Mouse (Mus musculus) forebrain, postnatal 0 days (tissue): ENCODE measurements around the gene Ppp1r12c. TPM values are rescaled to one million over a fixed set of nuclear protein-coding genes. Genes with fewer than 3 reads are reported as not detected.
A peak's percentile ranks its signal among the peaks of the same experiment; 100 is the strongest.
"Not testable (repeated sequence)": the region's sequence is repeated elsewhere in the genome, so short reads cannot be mapped to it uniquely, and the experiment has no call there.

Experiments
- ATAC-seq: fragments of 200-750 bp; cut with Nextera tagmentation; 2 replicates; pipeline ENCODE4 v1.8.0; 2017; ENCODE audit warnings: mild to moderate bottlenecking, moderate library complexity
- DNase-seq: peaks from one replicate; pipeline ENCODE4 v3.0.0-alpha.2; 2015
- H3K27ac ChIP-seq: fragments of 300-500 bp; sonication (generic); 2 replicates; pipeline ENCODE4 v1.5.1; 2014; ENCODE audit warnings: low read depth, mild to moderate bottlenecking, antibody characterized with exemption, low read length, moderate library complexity, mixed read lengths
- H3K27me3 ChIP-seq: fragments of 300-500 bp; sonication (generic); 2 replicates; pipeline ENCODE4 v1.6.1; 2014; ENCODE audit warnings: mild to moderate bottlenecking, low read length, mixed read lengths; ENCODE audit not compliant: insufficient read depth
- H3K36me3 ChIP-seq: fragments of 300-500 bp; sonication (generic); 2 replicates; pipeline ENCODE4 v1.6.1; 2014; ENCODE audit warnings: mild to moderate bottlenecking, moderate library complexity; ENCODE audit not compliant: insufficient read depth
- H3K4me1 ChIP-seq: fragments of 300-500 bp; sonication (generic); 2 replicates; pipeline ENCODE4 v1.6.1; 2014; ENCODE audit warnings: antibody characterized with exemption; ENCODE audit not compliant: insufficient read depth
- H3K4me2 ChIP-seq: fragments of 300-500 bp; sonication (generic); 2 replicates; pipeline ENCODE4 v1.6.1; 2014; ENCODE audit warnings: low read depth, mild to moderate bottlenecking, moderate library complexity
- H3K4me3 ChIP-seq: fragments of 300-500 bp; sonication (generic); 2 replicates; pipeline ENCODE4 v1.5.1; 2014; ENCODE audit warnings: low read depth, low read length, mixed read lengths
- H3K9ac ChIP-seq: fragments of 300-500 bp; sonication (generic); 2 replicates; pipeline ENCODE4 v1.6.1; 2014; ENCODE audit warnings: mild to moderate bottlenecking
- H3K9me3 ChIP-seq: fragments of 300-500 bp; sonication (generic); 2 replicates; pipeline ENCODE4 v1.6.1; 2016; ENCODE audit warnings: low read length
- CTCF ChIP-seq: sonication (generic); IDR thresholded peaks from 2 replicates; pipeline ENCODE4 v1.5.1; 2016; ENCODE audit warnings: antibody characterized with exemption, control low read depth, low read depth
- WGBS: fragments of 180-500 bp; shearing (Covaris S2); extraction: QIAGEN DNeasy Blood & Tissue Kit; methylation state at CpG from one replicate; pipeline ENCODE4 v1.1.7; 2014; 5-methylcytosine and 5-hydroxymethylcytosine counted together
- polyA plus RNA-seq: library from polyadenylated mRNA; unstranded; fragments of >200 nt; fragmentation: Nextera tagmentation; extraction: Ambion mirVana; gene quantifications from 2 replicates; pipeline ENCODE4 v1.2.1, GENCODE M21; 2015
- total RNA-seq: library from RNA; depleted of rRNA; stranded (reverse); fragments of >200 nt; gene quantifications from 2 replicates; pipeline ENCODE4 v1.2.3, GENCODE M21; 2014

Ppp1r12c gene
- total and polyA plus RNA-seq, 2 experiments from 2014 or later = 35.1 to 94.2 TPM

GRCm38 (mm10) chr7:4524212-4524922, 22.9 kb upstream of the Ppp1r12c start, which contains the start of gene Tnni3:
Gene Tnni3 (minus strand): TSS chr7:4524229.
- H3K9me3 ChIP-seq, H3K4me3 ChIP-seq, H3K27ac ChIP-seq, H3K36me3 ChIP-seq, H3K4me2 ChIP-seq, H3K27me3 ChIP-seq, H3K9ac ChIP-seq, H3K4me1 ChIP-seq: not testable (repeated sequence)
- 63% methylated on average over 15 of the region's 15 CpGs for WGBS
- peak; percentile 28; the same call in 1 of the 2 replicates for ATAC-seq
- TF ChIP-seq CTCF = peak; percentile 78
- DNase-seq = peak; percentile 84

- 92% methylated on average over 33 of the region's 33 CpGs for WGBS
- TF ChIP-seq CTCF = no peak
- no peaks in the 10 kb centered on the region for H3K9me3 ChIP-seq
- H3K4me2 ChIP-seq = no peak overlapping the region
- no peak overlapping the region for H3K9ac ChIP-seq
- peaks cover 7% of the 10 kb centered on the region; the same call in 1 of the 2 replicates for H3K27me3 ChIP-seq
- H3K4me1 ChIP-seq = peaks cover 3% of the 10 kb centered on the region; the same call in 1 of the 2 replicates
- H3K36me3 ChIP-seq = no peaks in the 10 kb centered on the region
- no peak for ATAC-seq
- no peak overlapping the region for H3K27ac ChIP-seq
- DNase-seq = no peak
- H3K4me3 ChIP-seq = no peak overlapping the region
These were observed 22.0 kb upstream of the Ppp1r12c start for GRCm38 (mm10) chr7:4523205-4524130.

GRCm38 (mm10) chr7:4522292-4522691, 20.8 kb upstream of the Ppp1r12c start:
- no peak for TF ChIP-seq CTCF
- peaks cover 7% of the 10 kb centered on the region; the same call in 1 of the 2 replicates for H3K27me3 ChIP-seq
- WGBS = 86% methylated on average over 6 of the region's 6 CpGs
- no peak overlapping the region for H3K4me3 ChIP-seq
- H3K9ac ChIP-seq = no peak overlapping the region
- ATAC-seq (no peak), DNase-seq (no peak)
- no peaks in the 10 kb centered on the region for H3K9me3 ChIP-seq
- H3K36me3 ChIP-seq = no peaks in the 10 kb centered on the region
- H3K4me2 ChIP-seq = no peak overlapping the region
- H3K4me1 ChIP-seq = peaks cover 3% of the 10 kb centered on the region; the same call in 1 of the 2 replicates
- H3K27ac ChIP-seq = no peak overlapping the region

- Histone ChIP-seq H3K4me1 (no peaks in the 10 kb centered on the region; the same call in 1 of the 2 replicates), H3K27me3 (peaks cover 7% of the 10 kb centered on the region; the same call in 1 of the 2 replicates), H3K4me2 (peak overlapping the region; percentile 44), H3K36me3 (no peaks in the 10 kb centered on the region), H3K9ac (no peak overlapping the region), H3K9me3 (no peaks in the 10 kb centered on the region), H3K4me3 (peak overlapping the region; percentile 30), H3K27ac (no peak overlapping the region)
- no peak for DNase-seq
- WGBS = 33% methylated on average over 32 of the region's 32 CpGs
- 0 out of 2 replicates have a peak, but pooled peaks have one; percentile 11 for ATAC-seq
- no peak for TF ChIP-seq CTCF
These were observed 19.9 kb upstream of the Ppp1r12c start for GRCm38 (mm10) chr7:4521231-4522003.

- no peaks in the 10 kb centered on the region for H3K9me3 ChIP-seq
- no peak overlapping the region for H3K4me2 ChIP-seq
- no peak for ATAC-seq
- H3K27me3 ChIP-seq = peaks cover 7% of the 10 kb centered on the region; the same call in 1 of the 2 replicates
- WGBS = 81% methylated on average over 1 of the region's 1 CpGs
- no peaks in the 10 kb centered on the region; the same call in 1 of the 2 replicates for H3K4me1 ChIP-seq
- no peak for TF ChIP-seq CTCF
- no peak overlapping the region for H3K27ac ChIP-seq
- no peaks in the 10 kb centered on the region for H3K36me3 ChIP-seq
- H3K4me3 ChIP-seq = no peak overlapping the region
- DNase-seq = no peak
- no peak overlapping the region for H3K9ac ChIP-seq
These were observed 17.0 kb upstream of the Ppp1r12c start for GRCm38 (mm10) chr7:4518487-4518886.

GRCm38 (mm10) chr7:4516332-4517050, 15.0 kb upstream of the Ppp1r12c start, which contains the start of gene Tnnt1:
Gene Tnnt1 (minus strand): TSS chr7:4516382.
- no peak within 1 kb of the TSS for H3K4me2 ChIP-seq
- H3K9me3 ChIP-seq = no peaks in the 10 kb centered on the region
- H3K27ac ChIP-seq = no peak within 1 kb of the TSS
- ATAC-seq (no peak), DNase-seq (no peak)
- no peak for TF ChIP-seq CTCF
- no peaks in the 10 kb centered on the region; the same call in 1 of the 2 replicates for H3K4me1 ChIP-seq
- peaks cover 7% of the 10 kb centered on the region; the same call in 1 of the 2 replicates for H3K27me3 ChIP-seq
- 25% methylated on average over 4 of the region's 4 CpGs for WGBS
- no peaks in the 10 kb centered on the region for H3K36me3 ChIP-seq
- H3K9ac ChIP-seq = no peak within 1 kb of the TSS
- H3K4me3 ChIP-seq = no peak within 1 kb of the TSS
